33 mouse cellular contexts compared by ENCODE assay signal in genomic region chr17:57801180-57801579, GRCm38 (mm10). TPM values are rescaled to one million over a fixed set of nuclear protein-coding genes. Genes with fewer than 3 reads are reported as not detected.
DNase-seq lines count a peak whose midpoint lies in the region; ATAC-seq and TF ChIP-seq lines count a peak whose summit lies in the region.
"Had no signal": no experiment of that assay in that cellular context is flagged by ENCODE, and none has a peak within 500 bp of the region (broad histone marks: within the 10 kb centered on the region; RNA-seq: fewer than 3 reads in every experiment).

No protein-coding gene starts in this region.

- H3K9ac ChIP-seq in CH12.LX (ENCODE audit: insufficient read depth, low read depth) = no peak overlapping the region
- H3K9ac ChIP-seq: embryonic facial prominence, embryonic 12.5 days; embryonic facial prominence, embryonic 15.5 days; heart, embryonic 12.5 days; heart, embryonic 15.5 days; hindbrain, embryonic 13.5 days; intestine, embryonic 15.5 days had no signal

- no peaks in the 10 kb centered on the region for H3K27me3 ChIP-seq in CH12.LX (replicated peaks)
- H3K27me3 ChIP-seq: embryonic facial prominence, embryonic 12.5 days; embryonic facial prominence, embryonic 15.5 days; heart, embryonic 12.5 days; heart, embryonic 15.5 days; hindbrain, embryonic 13.5 days; intestine, embryonic 15.5 days had no signal

- no peaks in the 10 kb centered on the region for H3K36me3 ChIP-seq in CH12.LX (replicated peaks in 1 of 2; ENCODE audit: control insufficient read depth in 1 of 2, insufficient read depth in 1 of 2, low read length in 1 of 2)
- H3K36me3 ChIP-seq: embryonic facial prominence, embryonic 12.5 days; embryonic facial prominence, embryonic 15.5 days; heart, embryonic 12.5 days; heart, embryonic 15.5 days; hindbrain, embryonic 10.5 days; hindbrain, embryonic 13.5 days; intestine, embryonic 15.5 days had no signal

- peak; percentile 93 for ATAC-seq in frontal cortex, adult (ENCODE audit: low TSS enrichment)
- ATAC-seq in granulocyte monocyte progenitor cell, adult 5-6 weeks (replicated peaks; ENCODE audit: poor library complexity, severe bottlenecking) = no peak
- ATAC-seq: activated CD4-positive, CD25-positive, alpha-beta regulatory T cell, adult 4 months; CD4-positive, CD25-positive, alpha-beta regulatory T cell, adult 4 months; forebrain, embryonic 14.5 days; hindbrain, embryonic 16.5 days; intestine, embryonic 15.5 days had no signal

- no peak for TF ChIP-seq POLR2A in CH12.LX (IDR thresholded peaks at IDR 0.05; ENCODE audit: low read depth, low read length)

- peak; percentile 88 for TF ChIP-seq EP300 in CH12.LX (IDR thresholded peaks at IDR 0.05; ENCODE audit: low read length)

- intact Hi-C loops in left cerebral cortex, postnatal 25 days (cut with DNase I) = no loop called here
- intact Hi-C loops in left cerebral cortex, postnatal 4 days (cut with DNase I) = no loop called here

- in situ Hi-C loops in CH12.LX (cut with MboI; ENCODE audit: low pct_ligation_motif_present, low pct_unique_long_range_greater_than_20kb, low sequenced_read_pairs) = no loop called here

- H3K4me1 ChIP-seq in CH12.LX (ENCODE audit: control insufficient read depth in 1 of 2, insufficient read depth in 2 of 2) = peaks cover 4 to 14% of the 10 kb centered on the region in 2 experiments; a peak in 3 of 4 replicates
- H3K4me1 ChIP-seq: embryonic facial prominence, embryonic 12.5 days; embryonic facial prominence, embryonic 15.5 days; heart, embryonic 12.5 days; heart, embryonic 15.5 days; intestine, embryonic 15.5 days had no signal

- H3K79me2 ChIP-seq in CH12.LX (replicated peaks; ENCODE audit: control insufficient read depth, extremely low read depth, insufficient read depth, poor library complexity, severe bottlenecking) = no peaks in the 10 kb centered on the region

- DNase-seq in frontal cortex, postnatal 25 days (ENCODE audit: low spot score in 2 of 2) = no peak
- DNase-seq in left cerebral cortex, postnatal 25 days (ENCODE audit: low spot score in 2 of 2) = peak; percentile 7 to 65
- DNase-seq in left cerebral cortex, postnatal 4 days = no peak
- DNase-seq in CH12.LX (ENCODE audit: extremely low read depth) = peak; percentile 78
- no peak for DNase-seq in kidney, postnatal 25 days
- DNase-seq: adrenal gland, adult 8-10 months; adrenal gland, postnatal 25 days; cerebellum, adult 2 months; cerebellum, adult 9-11 months; cerebellum, postnatal 25 days; gastrocnemius, adult 2 months; gastrocnemius, postnatal 14 days; heart, adult 18-20 months; heart, postnatal 10 days; heart, postnatal 36 days had no signal

- H3K4me3 ChIP-seq in CH12.LX (replicated peaks in 1 of 3; ENCODE audit: low read depth in 2 of 3, low read length in 2 of 3, poor library complexity in 1 of 3) = no peak overlapping the region
- H3K4me3 ChIP-seq: embryonic facial prominence, embryonic 12.5 days; embryonic facial prominence, embryonic 15.5 days; gastrocnemius, adult 2 months; heart, embryonic 12.5 days; heart, embryonic 15.5 days; hindbrain, embryonic 10.5 days; hindbrain, embryonic 13.5 days; intestine, embryonic 15.5 days had no signal

- dilution Hi-C loops in CH12.LX (cut with MboI; ENCODE audit: extremely low pct_ligation_motif_present, extremely low pct_unique_long_range_greater_than_20kb, low sequenced_read_pairs) = no loop called here

- H3K4me2 ChIP-seq in CH12.LX (ENCODE audit: insufficient read depth, low read depth, poor library complexity, severe bottlenecking) = no peak overlapping the region
- H3K4me2 ChIP-seq: embryonic facial prominence, embryonic 12.5 days; embryonic facial prominence, embryonic 15.5 days; heart, embryonic 12.5 days; heart, embryonic 15.5 days; hindbrain, embryonic 13.5 days; intestine, embryonic 15.5 days had no signal

- TF ChIP-seq RAD21 in CH12.LX (IDR thresholded peaks at IDR 0.05; ENCODE audit: low read depth, low read length) = no peak

- H3K9me3 ChIP-seq in CH12.LX (replicated peaks; ENCODE audit: low read length) = no peaks in the 10 kb centered on the region
- H3K9me3 ChIP-seq: embryonic facial prominence, embryonic 12.5 days; embryonic facial prominence, embryonic 15.5 days; heart, embryonic 12.5 days; heart, embryonic 15.5 days; hindbrain, embryonic 10.5 days; hindbrain, embryonic 13.5 days; intestine, embryonic 15.5 days had no signal

- no peak for TF ChIP-seq CTCF in CH12.LX (conservative IDR thresholded peaks at IDR 0.05 in 1 of 2, IDR thresholded peaks at IDR 0.05 in 1 of 2; ENCODE audit: low read depth in 2 of 2, low read length in 2 of 2)

- no peak overlapping the region for H3K27ac ChIP-seq in CH12.LX (ENCODE audit: insufficient read depth, low read depth)
- H3K27ac ChIP-seq: embryonic facial prominence, embryonic 12.5 days; embryonic facial prominence, embryonic 15.5 days; gastrocnemius, adult 2 months; heart, embryonic 15.5 days; hindbrain, embryonic 10.5 days; hindbrain, embryonic 13.5 days; intestine, embryonic 15.5 days had no signal

TF ChIP-seq in CH12.LX, 34 proteins besides CTCF, POLR2A, EP300 and RAD21:
- TF ChIP-seq NRF1 (IDR thresholded peaks at IDR 0.05; ENCODE audit: low read depth, low read length) = no peak
- TF ChIP-seq MYC (IDR thresholded peaks at IDR 0.05; ENCODE audit: low read depth, low read length) = no peak
- no peak for TF ChIP-seq SMC3 (IDR thresholded peaks at IDR 0.05; ENCODE audit: low read depth, low read length)
- peak; percentile 58; the same call in 1 of the 2 replicates for TF ChIP-seq TCF12 (IDR thresholded peaks at IDR 0.05; ENCODE audit: low read depth, low read length)
- TF ChIP-seq BHLHE40 (IDR thresholded peaks at IDR 0.05; ENCODE audit: low read depth, low read length) = peak; percentile 63
- TF ChIP-seq SIN3A (IDR thresholded peaks at IDR 0.05; ENCODE audit: low read length) = peak; percentile 38; the same call in 1 of the 2 replicates
- peak; percentile 90 for TF ChIP-seq ETS1 (conservative IDR thresholded peaks at IDR 0.05; ENCODE audit: low read depth, low read length)
- no peak for TF ChIP-seq KAT2A (IDR thresholded peaks at IDR 0.05; ENCODE audit: insufficient replicate concordance, low read length)
- no peak for TF ChIP-seq ZKSCAN1 (IDR thresholded peaks at IDR 0.05; ENCODE audit: borderline replicate concordance, low read depth, low read length)
- no peak for TF ChIP-seq HCFC1 (IDR thresholded peaks at IDR 0.05; ENCODE audit: low read depth, low read length)
- 0 out of 2 replicates have a peak, but pooled peaks have one; percentile 20 for TF ChIP-seq MAFK (IDR thresholded peaks at IDR 0.05; ENCODE audit: insufficient replicate concordance, low read length)
- peak; percentile 86 for TF ChIP-seq JUN (IDR thresholded peaks at IDR 0.05; ENCODE audit: insufficient read depth, low read depth, low read length)
- peak; percentile 56; the same call in 1 of the 2 replicates for TF ChIP-seq CHD2 (IDR thresholded peaks at IDR 0.05; ENCODE audit: low read length)
- peak; percentile 85 for TF ChIP-seq JUND (conservative IDR thresholded peaks at IDR 0.05; ENCODE audit: low read depth, low read length)
- peak; percentile 71; the same call in 1 of the 2 replicates for TF ChIP-seq MEF2A (IDR thresholded peaks at IDR 0.05; ENCODE audit: borderline replicate concordance, low read depth, low read length)
- peak; percentile 81 for TF ChIP-seq IRF4 (IDR thresholded peaks at IDR 0.05; ENCODE audit: low read depth, low read length)
- TF ChIP-seq RCOR1 (conservative IDR thresholded peaks at IDR 0.05; ENCODE audit: low read depth, low read length) = 0 out of 2 replicates have a peak, but pooled peaks have one; percentile 28
- TF ChIP-seq PAX5 (IDR thresholded peaks at IDR 0.05; ENCODE audit: low read length) = no peak
TF ChIP-seq in CH12.LX: peak in this region for 11.

RNA-seq across cellular contexts. Expression of gene Cntnap5c, which starts 31.8 kb away (rescaled TPM):
- total RNA-seq in left cerebral cortex, postnatal 25 days (2021) = 1 to 10 TPM; 7.3 to 8.9 TPM
- 1 to 10 TPM; 7.7 to 7.9 TPM for total RNA-seq in left cerebral cortex, postnatal 4 days (2021)
- total RNA-seq in CH12.LX (2012; rRNA removed) = not detected in 2 replicates
- not detected in 2 replicates for total RNA-seq in CH12.LX (2014; rRNA removed)
- polyA plus RNA-seq in CH12.LX (2012; ENCODE audit: insufficient read length, low read depth) = not detected in 2 replicates
- not detected in 2 replicates for total RNA-seq in granulocyte monocyte progenitor cell, adult 5-6 weeks (2014; fragmentation: Nextera tagmentation)
- total RNA-seq in granulocyte monocyte progenitor cell, adult 5-6 weeks (2017) = not detected in 2 replicates
- total RNA-seq: adrenal gland, adult 8-10 months; adrenal gland, postnatal 25 days; common myeloid progenitor, adult 5-6 weeks; ES-E14; gastrocnemius, adult 2 months; gastrocnemius, postnatal 14 days; gastrocnemius, postnatal 4 days; heart, adult 18-20 months; heart, postnatal 10 days; heart, postnatal 36 days had no signal
- polyA plus RNA-seq: activated CD4-positive, CD25-positive, alpha-beta regulatory T cell, adult 4 months; C2C12; CD4-positive, CD25-positive, alpha-beta regulatory T cell, adult 4 months; embryonic facial prominence, embryonic 12.5 days; embryonic facial prominence, embryonic 15.5 days; heart, embryonic 12.5 days; heart, embryonic 15.5 days; intestine, embryonic 15.5 days had no signal

RNA-seq across cellular contexts. Expression of gene Gm21834, which starts 59.2 kb away (rescaled TPM):
- total RNA-seq in left cerebral cortex, postnatal 25 days (2021) = not detected
- total RNA-seq in left cerebral cortex, postnatal 4 days (2021) = not detected
- total RNA-seq in CH12.LX (2012; rRNA removed) (not detected in 2 replicates), CH12.LX (2014; rRNA removed) (not detected in 2 replicates)
- not detected in 2 replicates for polyA plus RNA-seq in CH12.LX (2012; ENCODE audit: insufficient read length, low read depth)
- not detected in 2 replicates for total RNA-seq in granulocyte monocyte progenitor cell, adult 5-6 weeks (2014; fragmentation: Nextera tagmentation)
- not detected in 2 replicates for total RNA-seq in granulocyte monocyte progenitor cell, adult 5-6 weeks (2017)
- total RNA-seq: adrenal gland, adult 8-10 months; adrenal gland, postnatal 25 days; common myeloid progenitor, adult 5-6 weeks; ES-E14; gastrocnemius, adult 2 months; gastrocnemius, postnatal 14 days; gastrocnemius, postnatal 4 days; heart, adult 18-20 months; heart, postnatal 10 days; heart, postnatal 36 days had no signal
- polyA plus RNA-seq: activated CD4-positive, CD25-positive, alpha-beta regulatory T cell, adult 4 months; C2C12; CD4-positive, CD25-positive, alpha-beta regulatory T cell, adult 4 months; cerebellum, adult 2 months; embryonic facial prominence, embryonic 12.5 days; embryonic facial prominence, embryonic 15.5 days; forebrain, embryonic 11.5 days; forebrain, embryonic 14.5 days; heart, embryonic 12.5 days; heart, embryonic 15.5 days; hindbrain, embryonic 10.5 days; hindbrain, embryonic 13.5 days; hindbrain, embryonic 16.5 days; intestine, embryonic 15.5 days had no signal

Comparison
In these comparisons a context has a peak if more than half of its experiments do, and no peak if none do; other contexts are left out.
1. DNase-seq: peak in left cerebral cortex, postnatal 25 days (2 of 2) and CH12.LX (single experiment); none in frontal cortex, postnatal 25 days (0 of 2), left cerebral cortex, postnatal 4 days (single experiment) and kidney, postnatal 25 days (0 of 2).
2. RNA of gene Cntnap5c, which starts 31.8 kb away (total RNA-seq): 7.3 to 8.9 TPM in left cerebral cortex, postnatal 25 days and 7.7 to 7.9 TPM in left cerebral cortex, postnatal 4 days; not detected in CH12.LX and not detected in granulocyte monocyte progenitor cell, adult 5-6 weeks; every median in the first group is over 4 times any median in the second.